Mouse (Mus musculus): Measurements from ENCODE around the gene Saysd1. TPM values are rescaled to one million over a fixed set of nuclear protein-coding genes. Genes with fewer than 3 reads are reported as not detected.

Saysd1 gene
- total RNA-seq, 2 experiments from 2014 or later, result not detected

- peak; percentile 74 for ATAC-seq (replicated peaks; ENCODE audit: low FRiP score, poor library complexity, severe bottlenecking)
These were observed 24.4 kb downstream of the Saysd1 start for GRCm38 (mm10) chr14:20113964-20114363.

GRCm38 (mm10) chr14:20113189-20113961, 25.0 kb downstream of the Saysd1 start:
- ATAC-seq (replicated peaks; ENCODE audit: low FRiP score, poor library complexity, severe bottlenecking), result peak; percentile 25; the same call in 1 of the 2 replicates

GRCm38 (mm10) chr14:20112218-20112617, 26.1 kb downstream of the Saysd1 start:
- no peak for ATAC-seq (replicated peaks; ENCODE audit: low FRiP score, poor library complexity, severe bottlenecking)

GRCm38 (mm10) chr14:20110945-20111344, 27.4 kb downstream of the Saysd1 start:
- no peak for ATAC-seq (replicated peaks; ENCODE audit: low FRiP score, poor library complexity, severe bottlenecking)

- ATAC-seq (replicated peaks; ENCODE audit: low FRiP score, poor library complexity, severe bottlenecking), result no peak
These were observed 32.1 kb downstream of the Saysd1 start for GRCm38 (mm10) chr14:20106271-20106670.

GRCm38 (mm10) chr14:20103207-20103606, 35.1 kb downstream of the Saysd1 start:
- ATAC-seq (replicated peaks; ENCODE audit: low FRiP score, poor library complexity, severe bottlenecking), result no peak

GRCm38 (mm10) chr14:20098061-20098460, 40.3 kb downstream of the Saysd1 start:
- ATAC-seq (replicated peaks; ENCODE audit: low FRiP score, poor library complexity, severe bottlenecking), result no peak

- ATAC-seq (replicated peaks; ENCODE audit: low FRiP score, poor library complexity, severe bottlenecking), result no peak
These were observed 43.4 kb downstream of the Saysd1 start for GRCm38 (mm10) chr14:20094942-20095341.

GRCm38 (mm10) chr14:20093493-20093892, 44.8 kb downstream of the Saysd1 start:
- ATAC-seq (replicated peaks; ENCODE audit: low FRiP score, poor library complexity, severe bottlenecking), result no peak

GRCm38 (mm10) chr14:20084335-20084734, 54.0 kb downstream of the Saysd1 start:
- ATAC-seq (replicated peaks; ENCODE audit: low FRiP score, poor library complexity, severe bottlenecking), result no peak

- peak; percentile 98 for ATAC-seq (replicated peaks; ENCODE audit: low FRiP score, poor library complexity, severe bottlenecking)
These were observed 55.6 kb downstream of the Saysd1 start for GRCm38 (mm10) chr14:20082536-20083325.

- no peak for ATAC-seq (replicated peaks; ENCODE audit: low FRiP score, poor library complexity, severe bottlenecking)
These were observed 56.3 kb downstream of the Saysd1 start for GRCm38 (mm10) chr14:20081937-20082533.

- no peak for ATAC-seq (replicated peaks; ENCODE audit: low FRiP score, poor library complexity, severe bottlenecking)
These were observed 57.2 kb downstream of the Saysd1 start for GRCm38 (mm10) chr14:20081084-20081483.

- ATAC-seq (replicated peaks; ENCODE audit: low FRiP score, poor library complexity, severe bottlenecking), result no peak
These were observed 61.2 kb downstream of the Saysd1 start for GRCm38 (mm10) chr14:20077181-20077580.

- ATAC-seq (replicated peaks; ENCODE audit: low FRiP score, poor library complexity, severe bottlenecking), result no peak
These were observed 62.8 kb downstream of the Saysd1 start for GRCm38 (mm10) chr14:20075544-20075943.

GRCm38 (mm10) chr14:20074759-20075158, 63.6 kb downstream of the Saysd1 start:
- ATAC-seq (replicated peaks; ENCODE audit: low FRiP score, poor library complexity, severe bottlenecking), result no peak

GRCm38 (mm10) chr14:20070629-20071028, 67.7 kb downstream of the Saysd1 start:
- no peak for ATAC-seq (replicated peaks; ENCODE audit: low FRiP score, poor library complexity, severe bottlenecking)

GRCm38 (mm10) chr14:20068365-20068764, 70.0 kb downstream of the Saysd1 start:
- no peak for ATAC-seq (replicated peaks; ENCODE audit: low FRiP score, poor library complexity, severe bottlenecking)

GRCm38 (mm10) chr14:20067293-20068074, 70.8 kb downstream of the Saysd1 start:
- ATAC-seq (replicated peaks; ENCODE audit: low FRiP score, poor library complexity, severe bottlenecking), result no peak

GRCm38 (mm10) chr14:20064771-20065170, 73.6 kb downstream of the Saysd1 start:
- no peak for ATAC-seq (replicated peaks; ENCODE audit: low FRiP score, poor library complexity, severe bottlenecking)

Measured in erythroblast, adult 5-6 weeks (primary cell).